Mouse (Mus musculus) hindbrain, embryonic 12.5 days (tissue): Measurements from ENCODE around the gene Sesn1. TPM values are rescaled to one million over a fixed set of nuclear protein-coding genes. Genes with fewer than 3 reads are reported as not detected.

Experiments used
- ATAC-seq: fragments of 200-750 bp; cut with Nextera tagmentation; 2 replicates; pipeline ENCODE4 v1.8.0; 2017; ENCODE audit warnings: moderate TSS enrichment; ENCODE audit not compliant: low FRiP score
- H3K27ac ChIP-seq: fragments of 300-500 bp; sonication (generic); 2 replicates; pipeline ENCODE4 v1.5.1; 2016; ENCODE audit warnings: mild to moderate bottlenecking
- H3K27me3 ChIP-seq: fragments of 300-500 bp; sonication (generic); 2 replicates; pipeline ENCODE4 v1.6.1; 2016; ENCODE audit warnings: mild to moderate bottlenecking
- H3K36me3 ChIP-seq: fragments of 300-500 bp; sonication (generic); 2 replicates; pipeline ENCODE4 v1.6.1; 2016; ENCODE audit warnings: mild to moderate bottlenecking
- H3K4me1 ChIP-seq: fragments of 300-500 bp; sonication (generic); 2 replicates; pipeline ENCODE4 v1.6.1; 2016
- H3K4me2 ChIP-seq: fragments of 300-500 bp; sonication (generic); replicated peaks from 2 replicates; pipeline ENCODE4 v1.6.1; 2016; ENCODE audit warnings: mild to moderate bottlenecking
- H3K4me3 ChIP-seq: fragments of 300-500 bp; sonication (generic); 2 replicates; pipeline ENCODE4 v1.5.1; 2016; ENCODE audit warnings: mild to moderate bottlenecking
- H3K9ac ChIP-seq: fragments of 300-500 bp; sonication (generic); 2 replicates; pipeline ENCODE4 v1.6.1; 2016; ENCODE audit warnings: mild to moderate bottlenecking, moderate library complexity
- H3K9me3 ChIP-seq: fragments of 300-500 bp; sonication (generic); replicated peaks from 2 replicates; pipeline ENCODE4 v1.6.1; 2016; ENCODE audit warnings: mild to moderate bottlenecking
- WGBS: fragments of 180-500 bp; shearing (Covaris S2); methylation state at CpG from one replicate; pipeline ENCODE4 v1.1.7; 2016; 5-methylcytosine and 5-hydroxymethylcytosine counted together
- polyA plus RNA-seq: library from polyadenylated mRNA; unstranded; fragments of >200 nt; fragmentation: Nextera tagmentation; extraction: Ambion mirVana; gene quantifications from 2 replicates; pipeline ENCODE4 v1.2.1, GENCODE M21; 2016

Sesn1 gene
- polyA plus RNA-seq, 1 experiment from 2014 or later: 33.0 TPM

GRCm38 (mm10) chr10:41859820-41860219 is 50.1 kb downstream of the Sesn1 start:
- H3K4me1 ChIP-seq: no peaks in the 10 kb centered on the region
- H3K27ac ChIP-seq: no peak overlapping the region
- H3K4me3 ChIP-seq: no peak overlapping the region
- ATAC-seq: no peak
- no peak overlapping the region for H3K4me2 ChIP-seq
- no peaks in the 10 kb centered on the region for H3K9me3 ChIP-seq
- H3K27me3 ChIP-seq: no peaks in the 10 kb centered on the region
- no peaks in the 10 kb centered on the region for H3K36me3 ChIP-seq
- no peak overlapping the region for H3K9ac ChIP-seq

GRCm38 (mm10) chr10:41860275-41860688 is 50.5 kb downstream of the Sesn1 start:
- Histone ChIP-seq H3K4me1 (no peaks in the 10 kb centered on the region), H3K36me3 (no peaks in the 10 kb centered on the region), H3K4me3 (no peak overlapping the region), H3K9ac (no peak overlapping the region), H3K9me3 (no peaks in the 10 kb centered on the region), H3K27ac (no peak overlapping the region), H3K27me3 (no peaks in the 10 kb centered on the region), H3K4me2 (no peak overlapping the region)
- ATAC-seq: no peak
- 84% methylated on average over 2 of the region's 2 CpGs for WGBS

GRCm38 (mm10) chr10:41863053-41863452 is 53.3 kb downstream of the Sesn1 start:
- Histone ChIP-seq H3K36me3 (no peaks in the 10 kb centered on the region), H3K27ac (no peak overlapping the region), H3K4me1 (0 out of 2 replicates have a peak, but pooled peaks cover 11% of the 10 kb centered on the region), H3K4me3 (no peak overlapping the region), H3K9me3 (no peaks in the 10 kb centered on the region), H3K4me2 (no peak overlapping the region), H3K27me3 (no peaks in the 10 kb centered on the region), H3K9ac (no peak overlapping the region)
- ATAC-seq: no peak
- WGBS: 54% methylated on average over 2 of the region's 2 CpGs

- no peak overlapping the region for H3K4me2 ChIP-seq
- no peak overlapping the region for H3K9ac ChIP-seq
- no peaks in the 10 kb centered on the region for H3K27me3 ChIP-seq
- no peak overlapping the region for H3K27ac ChIP-seq
- H3K36me3 ChIP-seq: no peaks in the 10 kb centered on the region
- no peaks in the 10 kb centered on the region for H3K9me3 ChIP-seq
- WGBS: 66% methylated on average over 3 of the region's 3 CpGs
- H3K4me3 ChIP-seq: no peak overlapping the region
- H3K4me1 ChIP-seq: 0 out of 2 replicates have a peak, but pooled peaks cover 13% of the 10 kb centered on the region
- ATAC-seq: no peak
These were observed 56.5 kb downstream of the Sesn1 start for GRCm38 (mm10) chr10:41866069-41866837.

- H3K27me3 ChIP-seq: no peaks in the 10 kb centered on the region
- H3K4me1 ChIP-seq: 0 out of 2 replicates have a peak, but pooled peaks cover 13% of the 10 kb centered on the region
- no peaks in the 10 kb centered on the region for H3K9me3 ChIP-seq
- no peak overlapping the region for H3K4me3 ChIP-seq
- ATAC-seq: no peak
- no peak overlapping the region for H3K4me2 ChIP-seq
- H3K9ac ChIP-seq: no peak overlapping the region
- no peak overlapping the region for H3K27ac ChIP-seq
- no peaks in the 10 kb centered on the region for H3K36me3 ChIP-seq
These were observed 57.1 kb downstream of the Sesn1 start for GRCm38 (mm10) chr10:41866838-41867154.

DNA sequence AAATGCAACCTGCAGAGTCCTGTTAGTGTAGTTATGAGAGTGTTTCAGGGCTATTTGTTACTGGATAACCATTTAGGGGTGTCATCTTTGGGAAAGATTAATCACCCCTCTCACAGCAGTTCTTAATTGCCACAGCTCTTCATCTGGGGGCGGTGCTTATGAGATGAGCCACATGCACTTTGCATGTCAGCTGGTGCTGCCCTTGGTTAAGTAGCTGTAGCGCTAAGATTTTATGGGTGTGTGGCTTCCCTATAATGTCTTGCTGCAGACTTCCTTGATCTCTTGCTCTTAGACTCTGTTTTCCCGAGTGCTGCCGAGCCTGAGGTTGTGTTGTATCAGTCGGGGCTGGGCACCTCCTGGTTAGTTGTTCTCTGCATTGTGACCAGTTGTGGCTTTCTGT is 58.2 kb downstream of the Sesn1 start:
- Histone ChIP-seq H3K36me3 (no peaks in the 10 kb centered on the region), H3K27ac (no peak overlapping the region), H3K9me3 (no peaks in the 10 kb centered on the region), H3K4me1 (0 out of 2 replicates have a peak, but pooled peaks cover 13% of the 10 kb centered on the region), H3K27me3 (no peaks in the 10 kb centered on the region), H3K4me2 (no peak overlapping the region), H3K9ac (no peak overlapping the region), H3K4me3 (no peak overlapping the region)
- ATAC-seq: no peak
- WGBS: 85% methylated on average over 5 of the region's 5 CpGs

DNA sequence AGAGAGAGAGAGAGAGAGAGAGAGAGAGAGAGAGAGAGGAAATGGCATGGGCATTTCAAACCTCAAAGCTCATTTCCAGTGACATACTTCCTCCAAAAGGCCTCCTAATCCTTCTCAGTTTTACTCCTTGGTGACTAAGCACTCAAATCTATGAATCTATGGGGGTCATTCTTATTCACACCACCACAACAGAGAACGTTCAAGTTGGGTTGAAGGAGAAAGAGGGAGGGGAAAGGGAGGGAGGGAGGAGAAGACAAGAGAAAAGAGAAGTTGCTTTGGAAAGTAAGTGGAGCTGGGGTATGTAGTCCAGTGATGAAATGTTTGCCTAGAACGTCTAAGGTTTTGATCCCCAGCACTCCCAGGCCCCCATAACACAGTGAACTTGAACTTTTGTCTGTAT is 60.4 kb downstream of the Sesn1 start:
- no peak overlapping the region for H3K4me2 ChIP-seq
- ATAC-seq: no peak
- WGBS: 69% methylated on average over 2 of the region's 2 CpGs
- 0 out of 2 replicates have a peak, but pooled peaks cover 13% of the 10 kb centered on the region for H3K4me1 ChIP-seq
- H3K4me3 ChIP-seq: no peak overlapping the region
- no peaks in the 10 kb centered on the region for H3K9me3 ChIP-seq
- H3K27ac ChIP-seq: no peak overlapping the region
- H3K36me3 ChIP-seq: no peaks in the 10 kb centered on the region
- H3K27me3 ChIP-seq: no peaks in the 10 kb centered on the region
- no peak overlapping the region for H3K9ac ChIP-seq

DNA sequence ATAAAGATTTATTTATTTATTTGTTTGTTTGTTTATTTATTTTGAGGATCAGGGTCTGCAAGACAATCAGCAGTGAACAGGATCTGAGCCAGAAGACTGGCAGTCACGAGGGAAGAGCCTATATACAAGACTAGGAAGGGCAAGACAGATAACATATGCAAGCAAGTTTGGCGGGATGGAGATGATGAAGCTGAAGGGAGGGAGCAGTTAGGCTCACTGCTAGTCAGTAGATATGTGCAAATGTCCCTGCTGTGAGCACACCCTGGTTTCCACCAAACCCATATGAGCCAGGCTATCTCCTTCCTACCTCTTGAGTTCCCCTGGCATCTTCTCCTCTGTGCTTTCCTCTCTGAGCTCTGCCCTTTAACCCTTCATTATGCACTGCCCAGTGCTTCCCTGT is 61.8 kb downstream of the Sesn1 start:
- Histone ChIP-seq H3K4me3 (no peak overlapping the region), H3K27ac (no peak overlapping the region), H3K9me3 (no peaks in the 10 kb centered on the region), H3K4me1 (0 out of 2 replicates have a peak, but pooled peaks cover 9% of the 10 kb centered on the region), H3K36me3 (no peaks in the 10 kb centered on the region), H3K4me2 (no peak overlapping the region), H3K9ac (no peak overlapping the region), H3K27me3 (no peaks in the 10 kb centered on the region)
- WGBS: 76% methylated on average over 2 of the region's 2 CpGs
- no peak for ATAC-seq

GRCm38 (mm10) chr10:41875624-41876023 is 65.9 kb downstream of the Sesn1 start:
- Histone ChIP-seq H3K4me3 (no peak overlapping the region), H3K9ac (no peak overlapping the region), H3K27ac (no peak overlapping the region), H3K4me1 (no peaks in the 10 kb centered on the region), H3K9me3 (no peaks in the 10 kb centered on the region), H3K4me2 (no peak overlapping the region), H3K36me3 (no peaks in the 10 kb centered on the region), H3K27me3 (no peaks in the 10 kb centered on the region)
- ATAC-seq: no peak

- Histone ChIP-seq H3K4me1 (peaks cover 8% of the 10 kb centered on the region), H3K4me3 (no peak overlapping the region), H3K36me3 (no peaks in the 10 kb centered on the region), H3K27me3 (no peaks in the 10 kb centered on the region), H3K9me3 (no peaks in the 10 kb centered on the region), H3K9ac (no peak overlapping the region), H3K4me2 (no peak overlapping the region), H3K27ac (0 out of 2 replicates have a peak overlapping the region, but pooled peaks have one; percentile 12)
- ATAC-seq: no peak
- 88% methylated on average over 11 of the region's 11 CpGs for WGBS
These were observed 68.6 kb downstream of the Sesn1 start for GRCm38 (mm10) chr10:41878344-41878743.

GRCm38 (mm10) chr10:41879675-41880074 is 69.9 kb downstream of the Sesn1 start:
- Histone ChIP-seq H3K4me1 (peaks cover 11% of the 10 kb centered on the region), H3K4me3 (no peak overlapping the region), H3K9me3 (no peaks in the 10 kb centered on the region), H3K36me3 (no peaks in the 10 kb centered on the region), H3K9ac (no peak overlapping the region), H3K27ac (no peak overlapping the region), H3K4me2 (no peak overlapping the region), H3K27me3 (no peaks in the 10 kb centered on the region)
- ATAC-seq: no peak
- WGBS: 70% methylated on average over 1 of the region's 1 CpGs

DNA sequence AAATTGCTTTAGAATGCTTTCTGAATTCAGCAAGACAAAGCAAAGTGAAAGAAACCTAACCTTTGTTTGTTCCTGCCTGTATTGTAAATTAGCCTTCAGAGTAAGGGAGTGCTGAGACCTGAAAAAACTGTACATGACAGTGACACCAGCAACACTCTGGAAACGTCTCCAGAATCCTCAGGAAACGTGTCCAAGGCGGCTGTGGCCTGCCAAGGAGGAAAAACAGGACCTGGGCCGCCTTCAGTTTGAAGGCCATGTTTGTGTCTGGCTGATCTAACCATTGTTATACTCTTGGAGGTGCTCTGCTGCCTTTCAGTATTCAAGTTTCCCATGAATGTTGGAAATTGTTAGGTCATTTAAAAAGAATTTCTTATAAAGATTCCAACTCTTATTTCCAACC is 70.5 kb downstream of the Sesn1 start:
- Histone ChIP-seq H3K27me3 (no peaks in the 10 kb centered on the region), H3K27ac (no peak overlapping the region), H3K9ac (no peak overlapping the region), H3K4me1 (peaks cover 11% of the 10 kb centered on the region), H3K9me3 (no peaks in the 10 kb centered on the region), H3K4me3 (no peak overlapping the region), H3K4me2 (no peak overlapping the region), H3K36me3 (no peaks in the 10 kb centered on the region)
- 42% methylated on average over 4 of the region's 4 CpGs for WGBS
- ATAC-seq: no peak

- H3K36me3 ChIP-seq: no peaks in the 10 kb centered on the region
- H3K9me3 ChIP-seq: no peaks in the 10 kb centered on the region
- no peaks in the 10 kb centered on the region for H3K27me3 ChIP-seq
- no peak overlapping the region for H3K4me2 ChIP-seq
- no peak overlapping the region for H3K9ac ChIP-seq
- H3K27ac ChIP-seq: no peak overlapping the region
- H3K4me1 ChIP-seq: peaks cover 11% of the 10 kb centered on the region
- H3K4me3 ChIP-seq: no peak overlapping the region
- no peak for ATAC-seq
- 7% methylated on average over 1 of the region's 1 CpGs for WGBS
These were observed 71.0 kb downstream of the Sesn1 start for GRCm38 (mm10) chr10:41880777-41881176.
